Mouse (Mus musculus) cerebral cortex, adult 2 months (tissue): Measurements from ENCODE around the gene Tmem209.

Experiments
- WGBS: fragments of 180-500 bp; shearing (Covaris S2); methylation state at CpG from one replicate; pipeline ENCODE4 v1.1.7; 2018; 5-methylcytosine and 5-hydroxymethylcytosine counted together

Gene Tmem209

DNA sequence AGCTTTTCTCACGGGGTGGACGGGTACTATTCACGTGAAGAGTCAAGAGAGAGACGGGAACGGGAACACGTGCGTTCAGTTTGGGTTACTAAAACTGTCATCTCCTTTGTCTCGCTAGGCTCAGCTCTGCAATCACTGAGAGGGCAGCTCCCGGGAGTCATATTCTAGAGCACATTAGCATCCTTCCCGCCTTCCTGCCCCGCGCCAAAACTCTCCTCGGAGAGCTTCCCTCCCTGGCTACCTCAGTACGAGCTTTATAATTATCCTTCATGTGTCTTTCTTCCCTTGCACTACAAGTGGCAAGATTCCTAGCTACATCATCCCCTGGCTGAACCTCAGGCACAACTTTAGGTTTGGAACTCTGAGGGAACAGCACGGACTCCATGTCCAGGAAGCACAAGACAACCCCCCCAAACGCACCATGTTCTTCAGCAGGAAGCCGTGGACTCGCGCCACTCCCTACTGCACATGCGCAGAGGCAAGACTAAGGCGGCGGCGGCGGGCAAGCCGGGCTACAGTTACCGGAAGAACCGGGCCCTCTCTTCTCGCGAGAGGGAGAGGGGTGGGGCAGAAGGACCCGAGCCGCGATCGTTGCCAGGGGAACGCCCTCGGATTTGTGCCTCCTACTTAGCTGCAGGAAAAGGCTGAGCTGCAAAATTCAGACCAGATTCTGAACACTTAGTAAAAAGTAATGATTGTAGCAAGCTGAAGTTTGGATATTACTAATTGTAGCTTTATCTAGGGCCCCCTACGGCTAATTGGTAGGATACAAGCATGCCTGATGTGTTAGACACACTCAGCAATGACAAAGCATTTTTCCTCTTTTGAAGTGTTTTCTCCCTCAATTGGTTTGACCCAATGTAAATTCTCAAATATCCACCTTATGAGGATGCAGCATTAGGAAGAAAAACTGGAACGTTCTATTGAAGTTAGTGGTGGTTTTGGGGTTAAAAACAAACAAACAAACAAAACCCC is at the start of gene Tmem209, which contains the start of gene Ssmem1:
Tmem209 (minus strand) TSS at position 519 of the 975 bp plus-strand sequence.
Ssmem1 (plus strand) TSS at position 585 of the 975 bp plus-strand sequence.
- under 1% methylated on average over 37 of the region's 37 CpGs for WGBS

DNA sequence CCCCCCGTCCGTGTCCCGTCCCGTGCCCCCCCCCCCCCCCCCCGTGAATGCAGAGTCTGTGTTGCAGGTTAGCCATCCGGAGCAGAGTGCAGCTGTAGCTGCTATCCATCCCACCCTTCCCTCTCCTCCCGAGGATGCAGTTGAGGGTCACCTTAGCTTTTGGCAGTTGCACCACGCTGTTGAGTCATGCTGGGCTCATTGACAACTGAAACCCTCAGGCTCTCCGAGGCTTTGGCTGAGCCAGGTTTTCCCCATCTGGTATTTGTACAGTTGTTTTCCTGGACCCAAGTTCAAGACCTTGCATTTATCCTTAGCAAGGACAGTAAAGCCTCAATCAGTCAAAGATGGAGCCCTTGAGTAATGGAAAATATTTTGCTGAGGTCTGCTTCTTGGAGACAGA is 46.5 kb upstream of the Tmem209 start:
- WGBS: 17% methylated on average over 4 of the region's 9 CpGs

DNA sequence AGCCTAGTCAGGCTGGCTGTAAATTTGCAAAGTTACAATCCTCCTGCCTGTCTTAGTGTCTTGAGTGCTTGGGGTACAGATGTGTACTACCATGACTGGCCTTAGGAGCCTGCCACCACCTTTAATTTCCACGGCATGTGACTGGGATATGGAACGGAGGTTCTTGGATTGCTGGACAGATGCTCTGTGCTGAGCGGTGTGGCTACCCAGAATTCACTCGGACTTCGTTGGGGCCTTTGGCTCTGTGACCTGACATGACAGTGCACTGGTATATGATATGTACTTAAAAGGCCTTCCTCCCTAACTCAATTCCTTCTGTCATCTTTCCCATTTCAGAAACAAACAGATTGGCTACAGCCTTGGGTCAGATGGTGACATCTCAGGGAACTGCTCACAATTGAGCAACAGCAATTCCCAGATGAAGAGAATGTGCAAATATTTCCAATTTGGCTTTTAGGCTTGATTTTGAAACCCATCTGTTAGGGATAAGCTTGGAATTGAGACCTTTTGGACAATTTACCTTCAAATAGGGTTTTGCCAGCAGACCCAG is 45.1 kb upstream of the Tmem209 start:
- WGBS: 93% methylated on average over 5 of the region's 5 CpGs

DNA sequence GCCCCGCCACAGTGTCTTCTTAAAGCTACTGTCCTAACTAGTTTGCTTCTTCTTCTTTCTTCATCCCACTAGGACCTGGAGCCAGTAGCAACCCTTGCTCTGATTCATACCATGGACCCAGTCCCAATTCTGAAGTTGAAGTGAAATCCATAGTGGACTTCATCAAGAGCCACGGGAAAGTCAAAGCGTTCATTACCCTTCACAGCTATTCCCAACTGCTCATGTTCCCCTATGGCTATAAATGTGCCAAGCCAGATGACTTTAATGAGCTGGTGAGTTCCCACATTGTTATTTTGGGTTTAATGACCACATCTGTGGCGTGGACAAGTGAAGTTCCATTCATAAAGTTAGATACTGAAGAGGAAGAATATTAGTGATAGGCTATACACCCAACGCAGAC is 44.5 kb upstream of the Tmem209 start:
- 93% methylated on average over 5 of the region's 5 CpGs for WGBS

GRCm38 (mm10) chr6:30553381-30554010 is 43.9 kb upstream of the Tmem209 start:
- WGBS: 59% methylated on average over 7 of the region's 7 CpGs

- 24% methylated on average over 6 of the region's 6 CpGs for WGBS
Observed at GRCm38 (mm10) chr6:30552628-30553027, 43.0 kb upstream of the Tmem209 start.

DNA sequence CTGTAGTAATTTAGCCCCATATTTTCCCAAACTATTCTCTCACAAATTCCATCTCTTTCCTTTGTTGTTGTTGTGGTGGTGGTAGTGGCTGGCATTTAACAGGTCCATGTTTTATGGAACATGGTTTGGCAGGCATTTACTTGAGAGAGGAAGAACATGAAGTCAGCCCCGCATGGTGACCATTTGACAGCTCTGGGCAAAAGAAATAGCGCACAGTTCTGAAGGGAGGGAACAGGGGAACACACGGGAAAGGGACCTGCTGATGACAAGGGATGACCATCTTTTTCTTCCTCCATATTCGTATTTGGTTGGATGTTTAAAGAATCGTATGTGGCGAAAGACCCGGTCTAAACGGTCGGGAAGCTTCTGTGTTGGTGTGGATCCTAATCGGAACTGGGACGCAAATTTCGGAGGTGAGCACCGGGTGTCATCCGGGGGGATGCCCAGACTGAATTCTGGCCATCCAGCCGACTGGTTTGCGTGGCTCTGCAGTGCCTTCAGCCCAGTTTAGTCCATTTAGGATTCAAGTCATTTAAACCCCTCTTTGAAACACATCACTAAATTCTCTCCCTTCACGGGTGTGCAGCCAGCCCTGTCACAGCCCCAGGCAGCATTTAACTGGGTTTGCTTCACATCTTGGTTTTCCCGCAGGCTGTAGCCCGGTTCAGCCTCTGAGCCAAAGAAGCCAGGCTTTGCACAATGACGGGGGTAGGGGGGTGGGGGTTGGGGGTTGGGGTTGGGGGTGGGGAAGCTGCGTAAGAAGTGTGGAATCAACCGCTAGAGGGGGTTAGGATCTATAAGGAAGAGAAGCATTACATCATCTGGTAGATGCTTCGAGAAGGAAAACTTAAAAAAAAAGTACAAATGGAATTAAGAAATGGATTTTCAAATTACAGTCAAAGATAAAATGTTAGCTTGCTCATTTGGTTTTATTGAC is 42.3 kb upstream of the Tmem209 start:
- WGBS: 16% methylated on average over 23 of the region's 23 CpGs

- 50% methylated on average over 7 of the region's 7 CpGs for WGBS
Observed at GRCm38 (mm10) chr6:30550496-30551192, 41.1 kb upstream of the Tmem209 start.

GRCm38 (mm10) chr6:30549231-30549761 is 39.7 kb upstream of the Tmem209 start:
- WGBS: 44% methylated on average over 15 of the region's 15 CpGs

DNA sequence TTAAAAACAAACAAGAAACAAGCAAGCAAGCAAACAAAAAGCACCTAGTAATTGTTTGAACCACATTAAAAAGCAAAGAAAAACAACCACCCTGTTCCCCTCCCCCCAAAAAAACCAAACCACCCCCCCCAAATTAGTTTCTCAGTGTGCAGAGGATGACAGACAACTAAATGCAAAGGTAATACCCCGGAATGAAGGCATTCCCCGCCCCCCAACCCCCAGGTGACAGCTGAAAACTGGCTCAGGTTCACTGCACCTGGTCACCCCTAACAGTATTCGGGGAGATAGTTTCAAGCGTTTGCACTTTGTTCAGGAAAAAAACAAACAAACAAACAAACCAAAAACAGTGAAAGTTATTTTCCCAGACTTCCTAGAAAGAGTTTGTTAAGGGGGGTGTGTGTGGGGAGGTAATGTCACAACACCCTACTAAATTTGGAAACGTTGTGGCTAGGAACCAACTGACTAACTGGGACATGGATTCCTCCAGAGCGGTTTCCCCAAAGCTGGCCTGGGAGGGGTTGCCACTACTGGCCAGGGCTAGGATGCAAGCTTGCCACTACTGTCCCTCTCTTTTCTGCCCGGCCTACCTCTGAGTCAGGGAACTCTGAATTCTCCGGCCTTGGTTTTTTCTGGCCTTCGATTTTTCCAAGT is 38.2 kb upstream of the Tmem209 start:
- WGBS: 36% methylated on average over 9 of the region's 9 CpGs

DNA sequence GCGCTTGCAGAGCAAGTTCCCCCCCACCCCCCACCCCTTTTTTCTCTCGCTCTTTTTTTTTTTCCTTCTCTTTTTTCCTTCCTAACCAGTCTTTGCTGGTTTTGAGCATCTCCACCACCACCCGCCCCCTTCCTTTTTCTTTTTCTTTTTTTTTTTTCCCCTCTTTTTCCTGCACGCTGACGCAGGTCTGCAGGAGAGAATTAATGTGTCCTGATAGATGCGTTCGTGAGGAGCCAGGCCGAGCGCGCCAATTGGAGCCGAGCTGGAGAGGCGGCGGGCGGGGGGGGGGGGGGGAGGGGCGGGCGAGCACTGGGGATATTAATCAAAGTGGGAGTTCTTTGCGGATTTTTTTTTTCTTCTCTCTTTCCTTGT is 37.7 kb upstream of the Tmem209 start:
- 3% methylated on average over 17 of the region's 17 CpGs for WGBS

GRCm38 (mm10) chr6:30546571-30547273 is 37.1 kb upstream of the Tmem209 start:
- WGBS: 19% methylated on average over 17 of the region's 17 CpGs

GRCm38 (mm10) chr6:30545689-30546088 is 36.1 kb upstream of the Tmem209 start:
- 69% methylated on average over 7 of the region's 7 CpGs for WGBS

- 73% methylated on average over 8 of the region's 8 CpGs for WGBS
Observed at GRCm38 (mm10) chr6:30543851-30544250, 34.3 kb upstream of the Tmem209 start.

GRCm38 (mm10) chr6:30543077-30543476 is 33.5 kb upstream of the Tmem209 start:
- 71% methylated on average over 12 of the region's 12 CpGs for WGBS

DNA sequence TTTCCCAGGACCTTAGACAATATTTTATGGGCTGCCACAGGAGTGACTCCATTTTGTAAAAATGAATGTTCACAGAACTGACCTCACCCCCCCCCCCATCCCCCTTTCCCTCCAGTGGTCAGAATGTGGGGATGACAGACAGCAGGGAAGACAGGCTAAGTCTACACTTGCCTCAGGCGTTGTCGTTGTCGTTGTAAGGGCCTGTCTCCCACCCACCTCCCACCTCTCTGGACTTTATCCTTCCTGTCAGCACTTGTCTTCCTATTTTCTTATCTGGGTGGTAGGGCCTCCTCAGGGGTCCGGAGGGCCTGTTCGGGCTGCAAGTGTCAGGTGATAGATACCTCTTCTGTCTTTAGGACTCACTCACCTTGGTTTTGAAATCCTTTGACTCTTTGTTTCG is 32.7 kb upstream of the Tmem209 start:
- WGBS: 88% methylated on average over 6 of the region's 6 CpGs

GRCm38 (mm10) chr6:30541009-30541799 is 31.6 kb upstream of the Tmem209 start, which contains the start of gene Cpa2:
Gene Cpa2, plus strand, starts transcription at chr6:30541582.
- WGBS: 89% methylated on average over 11 of the region's 11 CpGs

- WGBS: 79% methylated on average over 5 of the region's 5 CpGs
Observed at GRCm38 (mm10) chr6:30538800-30539199, 29.2 kb upstream of the Tmem209 start.
